Mouse (Mus musculus) mouse embryonic stem cell (cell line): ENCODE data around the gene Gm7029.
"Not testable (repeated sequence)": the region's sequence is repeated elsewhere in the genome, so short reads cannot be mapped to it uniquely, and the experiment has no call there.

ENCODE experiments used
- in situ Hi-C, 2 experiments: fragments of 300-500 bp; cut with MboI; formaldehyde crosslinking; loops; 1 replicate in 1 of 2; 3 replicates in 1 of 2; pipeline ENCODE4 v1.14.3; 2019 to 2020; ENCODE audit warnings: low sequenced_read_pairs in 2 of 2, low pct_unique_long_range_greater_than_20kb in 1 of 2, mixed read lengths in 1 of 2; ENCODE audit not compliant: unreplicated experiment in 1 of 2

Gm7029 gene

DNA sequence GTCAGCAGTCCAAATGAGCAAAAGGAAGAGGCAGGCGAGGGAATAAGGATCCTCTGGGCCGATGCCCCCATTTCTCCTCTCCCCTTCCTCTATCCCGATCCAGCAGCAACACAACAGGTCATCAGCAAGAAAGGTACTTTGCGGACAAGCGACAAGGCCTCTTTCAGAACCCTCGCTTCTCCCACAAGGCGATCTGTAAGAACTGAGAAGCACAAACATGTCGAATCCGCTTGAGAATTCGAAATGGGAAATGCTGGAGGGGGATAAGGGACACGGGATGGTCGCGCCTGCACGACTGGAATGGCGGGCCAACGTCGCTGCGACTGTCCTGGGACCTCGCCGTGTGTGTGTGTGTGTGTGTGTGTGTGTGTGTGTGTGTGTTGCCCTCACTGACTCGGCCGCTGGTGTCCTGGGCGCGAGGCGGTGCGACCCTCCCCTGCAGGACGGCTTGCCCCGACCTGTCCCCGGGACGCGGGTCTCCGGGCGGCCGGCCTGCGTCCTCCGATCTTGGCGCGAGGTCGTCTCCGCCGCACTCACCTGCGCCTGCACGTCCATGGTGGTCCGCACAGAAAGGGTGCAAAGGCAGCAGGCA, 16.4 kb downstream of the Gm7029 start:
- in situ Hi-C loops: loop anchor here in 1 of 2 experiments (5.0 kb wide), 1 partner anchor 42 kb away; no protein-coding TSS in a partner anchor

DNA sequence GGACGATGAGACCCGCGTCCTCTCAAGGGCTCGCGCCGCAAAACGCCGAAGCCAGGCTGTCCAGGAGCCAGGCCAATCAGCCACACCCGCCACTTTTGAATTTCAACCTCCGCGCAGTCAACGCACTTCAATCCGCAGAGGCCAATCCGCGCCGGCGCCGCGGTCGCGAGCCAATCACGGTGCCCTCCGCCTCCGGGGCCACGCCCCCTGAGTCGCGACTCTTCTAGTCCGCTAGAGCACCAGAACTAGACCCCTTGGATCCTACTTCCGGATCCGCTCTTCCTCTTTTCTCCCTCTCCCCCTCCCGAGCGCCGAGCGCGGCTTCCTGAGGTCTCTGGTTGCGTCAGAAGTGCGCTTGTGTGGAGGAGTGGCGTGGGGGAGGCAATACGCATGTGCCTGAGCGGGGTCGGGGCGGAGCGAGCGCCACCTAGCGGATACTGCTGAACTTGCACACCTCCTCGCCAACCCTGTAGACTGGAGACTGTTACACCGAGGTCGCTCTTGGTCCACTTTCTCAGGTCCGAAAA, 17.0 kb downstream of the Gm7029 start, which contains the start of gene Kifc1:
Gene Kifc1, minus strand, starts transcription at position 129 of the 527 bp plus-strand sequence.
- in situ Hi-C loops: loop anchor here in 1 of 2 experiments (5.0 kb wide), 1 partner anchor 42 kb away; no protein-coding TSS in a partner anchor

- in situ Hi-C loops: loop anchor here in 1 of 2 experiments (5.0 kb wide), 1 partner anchor 41 kb away; no protein-coding TSS in a partner anchor
Observed at GRCm38 (mm10) chr17:33891357-33891756, 17.7 kb downstream of the Gm7029 start.

DNA sequence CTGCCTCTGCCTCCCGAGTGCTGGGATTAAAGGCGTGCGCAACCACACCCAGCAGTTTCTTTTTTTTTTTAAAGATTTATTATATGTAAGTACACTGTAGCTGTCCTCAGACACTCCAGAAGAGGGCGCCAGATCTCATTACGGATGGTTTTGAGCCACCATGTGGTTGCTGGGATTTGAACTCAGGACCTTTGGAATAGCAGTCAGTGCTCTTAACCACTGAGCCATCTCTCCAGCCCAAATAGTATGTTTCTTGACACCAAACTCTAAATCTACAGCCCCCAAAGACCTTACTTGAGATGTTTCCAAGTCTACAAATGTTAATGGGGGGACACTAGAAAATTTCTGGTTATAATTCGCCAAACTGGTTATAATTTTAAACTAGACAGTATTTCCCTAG, 18.3 kb downstream of the Gm7029 start:
- in situ Hi-C loops: loop anchor here in 1 of 2 experiments (5.0 kb wide), 1 partner anchor 40 kb away; no protein-coding TSS in a partner anchor

DNA sequence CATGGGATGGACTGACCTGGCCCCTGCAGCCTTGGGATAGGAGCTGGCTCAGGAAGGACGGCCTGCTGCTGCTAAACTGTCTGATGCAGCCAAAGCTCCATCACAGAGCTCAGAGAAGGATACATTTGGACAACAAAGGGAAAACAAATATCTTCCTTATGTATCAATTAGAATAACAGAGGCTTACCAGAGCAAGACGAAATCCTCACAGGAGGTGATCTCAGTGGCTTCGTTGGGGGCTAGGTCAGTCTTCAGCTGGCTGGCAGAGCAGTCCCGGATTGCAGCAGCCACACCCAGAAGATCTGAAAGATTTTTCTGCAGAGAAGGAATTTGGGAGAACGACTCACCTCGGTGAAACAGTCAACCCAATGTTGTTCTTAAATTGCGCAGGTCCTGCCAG, 18.8 kb downstream of the Gm7029 start:
- in situ Hi-C loops: loop anchor here in 1 of 2 experiments (5.0 kb wide), 1 partner anchor 40 kb away; no protein-coding TSS in a partner anchor

- in situ Hi-C loops: loop anchor here in 1 of 2 experiments (5.0 kb wide), 1 partner anchor 39 kb away; no protein-coding TSS in a partner anchor
Observed at GRCm38 (mm10) chr17:33893011-33893410, 19.4 kb downstream of the Gm7029 start.

GRCm38 (mm10) chr17:33897114-33897794, 23.6 kb downstream of the Gm7029 start:
- in situ Hi-C loops: no loop called here

GRCm38 (mm10) chr17:33898193-33898592, 24.6 kb downstream of the Gm7029 start:
- in situ Hi-C loops: not testable (repeated sequence)

GRCm38 (mm10) chr17:33899642-33900041, 26.0 kb downstream of the Gm7029 start:
- in situ Hi-C loops: no loop called here

DNA sequence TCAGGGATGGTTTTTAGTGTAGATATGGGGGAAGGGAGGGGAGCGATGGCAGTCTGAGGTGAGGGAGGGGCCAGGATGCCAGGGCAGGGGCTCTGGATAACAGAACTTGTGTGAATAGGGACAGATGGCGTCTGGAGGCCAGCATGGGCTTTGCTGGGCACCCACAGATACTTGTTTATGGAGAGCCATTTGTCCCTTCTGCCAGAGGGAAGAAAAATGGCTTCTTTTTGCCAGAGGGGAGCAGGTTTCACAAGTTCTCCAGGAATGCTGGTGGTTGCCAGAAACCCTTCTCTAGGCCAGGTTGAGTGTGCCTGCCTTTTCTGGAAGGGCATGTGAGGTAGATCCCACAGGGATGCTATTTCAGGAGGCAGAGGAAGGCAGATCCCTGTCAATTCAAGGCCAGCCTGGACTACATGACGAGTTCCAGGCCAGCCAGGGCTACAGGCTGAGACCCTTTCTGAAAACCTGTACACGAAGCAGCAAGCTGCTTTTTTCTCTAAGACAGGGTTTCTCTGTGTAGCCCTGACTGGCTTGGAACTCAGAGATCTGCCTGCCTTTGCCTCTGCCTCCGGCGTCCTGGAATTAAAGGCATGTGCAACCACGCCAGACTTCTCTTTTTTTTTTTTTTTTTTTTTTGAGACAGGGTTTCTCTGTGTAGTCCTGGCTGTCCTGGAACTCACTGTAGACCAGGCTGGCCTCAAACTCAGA, 26.8 kb downstream of the Gm7029 start:
- in situ Hi-C loops: no loop called here

DNA sequence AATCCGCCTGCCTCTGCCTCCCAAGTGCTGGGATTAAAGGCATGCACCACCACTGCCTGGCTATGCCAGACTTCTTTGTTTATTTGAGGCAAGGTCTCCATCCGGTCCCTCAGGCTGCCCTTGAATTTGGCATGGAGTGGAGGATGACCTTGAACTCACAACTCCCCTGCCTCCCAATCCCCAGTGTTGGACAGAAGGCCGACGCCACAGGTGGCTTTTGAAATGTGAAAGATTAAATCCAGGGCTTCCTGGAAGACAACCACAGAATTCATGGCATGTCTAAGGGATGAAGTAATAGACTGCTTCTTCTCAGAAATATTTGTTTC, 27.3 kb downstream of the Gm7029 start:
- in situ Hi-C loops: no loop called here

DNA sequence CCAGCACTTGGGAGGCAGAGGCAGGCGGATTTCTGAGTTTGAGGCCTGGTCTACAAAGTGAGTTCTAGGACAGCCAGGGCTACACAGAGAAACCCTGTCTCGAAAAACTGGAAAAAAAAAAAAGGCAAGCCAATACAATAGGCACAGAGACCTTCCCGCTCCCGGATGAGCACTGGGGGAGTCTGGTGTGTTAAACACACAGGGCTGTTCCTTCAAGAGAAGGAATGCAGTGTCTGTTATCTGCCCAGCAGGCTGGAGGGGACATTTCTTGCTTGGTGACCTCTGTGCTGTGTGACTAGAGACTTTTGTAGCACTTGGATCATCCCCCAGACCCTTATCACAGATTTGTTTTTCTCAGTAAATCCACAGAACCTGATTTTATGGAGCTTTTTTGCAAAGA, 28.0 kb downstream of the Gm7029 start:
- in situ Hi-C loops: no loop called here

DNA sequence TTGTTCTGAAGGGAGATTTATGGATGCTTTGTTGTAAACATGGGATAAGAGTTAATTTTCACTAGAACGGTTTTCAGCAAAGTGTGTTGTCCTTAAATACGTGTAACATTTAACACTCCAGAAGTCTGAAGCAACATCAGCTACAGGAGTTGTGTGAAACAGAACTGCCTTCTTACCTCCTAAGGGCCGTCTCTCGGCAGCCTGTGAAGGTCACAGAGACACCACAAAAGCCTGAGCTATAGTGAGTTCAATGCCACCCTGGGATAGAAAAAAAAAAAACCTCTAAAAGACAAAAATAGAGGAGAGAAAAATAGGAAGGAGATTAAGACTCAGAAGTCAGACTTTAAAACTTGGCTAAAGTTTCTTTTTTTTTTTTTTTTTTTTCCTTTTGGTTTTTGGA, 28.4 kb downstream of the Gm7029 start:
- in situ Hi-C loops: no loop called here

DNA sequence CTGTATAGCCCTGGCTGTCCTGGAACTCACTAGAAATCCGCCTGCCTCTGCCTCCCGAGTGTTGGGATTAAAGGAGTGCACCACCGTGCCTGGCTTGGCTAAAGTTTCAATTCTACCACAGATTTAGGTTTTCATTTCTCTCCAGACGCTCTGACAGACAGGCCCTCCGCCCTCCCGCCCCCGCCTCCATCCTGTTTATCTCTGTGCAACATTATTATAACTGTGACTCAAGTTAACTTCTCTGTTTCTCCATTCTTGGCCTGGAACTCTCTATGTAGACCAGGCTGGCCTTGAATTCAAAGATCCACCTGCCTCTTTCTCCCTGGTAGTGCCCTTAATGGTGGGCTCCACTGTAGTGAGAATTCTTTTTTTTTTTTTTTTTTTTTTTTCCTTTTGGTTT, 28.9 kb downstream of the Gm7029 start:
- in situ Hi-C loops: no loop called here

DNA sequence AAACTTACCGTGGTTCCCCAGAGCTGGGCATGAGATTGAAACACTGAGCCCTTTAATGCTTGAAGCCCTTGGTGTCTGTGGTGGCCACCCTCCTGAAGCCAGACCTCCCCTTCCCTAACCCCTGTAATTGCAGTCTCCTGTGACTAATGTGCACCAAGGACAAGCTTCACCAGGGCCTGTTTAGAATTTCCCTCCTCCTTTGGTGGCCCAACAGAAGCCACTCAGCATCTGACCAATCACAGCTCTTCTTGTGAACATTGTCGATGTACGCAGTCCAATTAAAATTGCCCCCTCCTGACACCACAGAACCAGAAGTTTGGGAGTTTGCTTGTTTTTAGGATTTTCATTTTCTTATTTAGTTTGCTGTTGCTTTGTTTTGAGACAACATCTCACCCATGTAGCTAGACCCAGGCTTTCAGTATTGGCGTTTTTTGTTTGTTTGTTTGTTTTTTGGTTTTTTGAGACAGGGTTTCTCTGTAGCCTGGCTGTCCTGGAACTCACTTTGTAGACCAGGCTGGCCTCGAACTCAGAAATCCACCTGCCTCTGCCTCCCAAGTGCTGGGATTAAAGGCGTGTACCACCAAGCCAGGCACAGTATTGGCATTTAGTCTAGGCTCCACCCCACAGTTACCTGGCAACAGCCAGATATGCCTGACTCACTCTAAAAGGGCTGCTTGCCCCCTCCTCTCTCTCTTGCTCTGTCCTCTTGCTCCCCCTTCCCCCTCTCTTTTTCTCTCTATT, 30.4 kb downstream of the Gm7029 start:
- in situ Hi-C loops: not testable (repeated sequence)

DNA sequence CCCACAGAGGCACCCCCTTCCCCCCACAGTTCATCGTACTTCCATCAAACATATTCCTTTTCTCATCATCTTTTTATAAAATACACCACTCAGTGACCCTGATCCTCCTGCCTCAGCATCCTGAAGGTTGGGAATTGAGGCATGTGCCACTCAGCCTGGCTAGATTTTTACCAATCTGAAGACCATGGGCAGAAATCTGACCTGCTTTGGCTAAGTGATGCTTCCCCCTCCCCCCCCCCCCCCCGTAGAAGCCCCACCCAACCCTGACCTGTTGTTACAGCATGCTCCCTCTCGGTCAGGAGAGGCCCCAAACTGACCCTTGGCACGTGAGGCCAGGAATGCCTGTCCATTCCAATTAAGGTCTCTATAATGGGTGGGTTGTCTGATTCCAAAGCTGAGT, 31.2 kb downstream of the Gm7029 start, which contains the start of gene Platr17:
Gene Platr17, plus strand, starts transcription at position 301 of the 400 bp plus-strand sequence.
- in situ Hi-C loops: not testable (repeated sequence)

GRCm38 (mm10) chr17:33908331-33909076, 34.9 kb downstream of the Gm7029 start:
- in situ Hi-C loops: no loop called here
